Mouse (Mus musculus) CH12.LX (cell line): Measurements from ENCODE around the gene Zfpm1. TPM values are rescaled to one million over a fixed set of nuclear protein-coding genes. Genes with fewer than 3 reads are reported as not detected.

Source experiments
- DNase-seq: peaks from one replicate; pipeline ENCODE4 v3.0.0-alpha.2; 2013; ENCODE audit errors: extremely low read depth
- H3K27ac ChIP-seq: 2 replicates; pipeline ENCODE4 v1.5.1; 2012; ENCODE audit warnings: low read depth, mild to moderate bottlenecking, control low read depth, moderate library complexity; ENCODE audit not compliant: insufficient read depth
- H3K27me3 ChIP-seq: replicated peaks from 2 replicates; pipeline ENCODE3; 2012; ENCODE audit warnings: inconsistent platforms
- H3K36me3 ChIP-seq, 2 experiments: replicated peaks in 1 of 2; 2 replicates each; pipeline versions ENCODE3 to v1.6.1; 2012; ENCODE audit warnings: inconsistent platforms in 1 of 2, low read length in 1 of 2, mild to moderate bottlenecking in 1 of 2, mixed read lengths in 1 of 2, moderate library complexity in 1 of 2; ENCODE audit not compliant: control insufficient read depth in 1 of 2, insufficient read depth in 1 of 2
- H3K4me1 ChIP-seq, 2 experiments: 2 replicates each; pipeline ENCODE4 v1.6.1; 2012; ENCODE audit warnings: inconsistent platforms in 1 of 2, moderate library complexity in 1 of 2; ENCODE audit not compliant: insufficient read depth in 2 of 2, control insufficient read depth in 1 of 2
- H3K4me2 ChIP-seq: 2 replicates; pipeline ENCODE4 v1.6.1; 2012; ENCODE audit warnings: low read depth, mild to moderate bottlenecking, control low read depth; ENCODE audit not compliant: poor library complexity, insufficient read depth, severe bottlenecking
- H3K4me3 ChIP-seq, 3 experiments: fragments of 150-350 bp in 1 of 3; sonication (generic) in 1 of 3; replicated peaks in 1 of 3; 2 replicates each; pipeline versions ENCODE3 to v1.5.1; 2011 to 2012; ENCODE audit warnings: low read depth in 2 of 3, low read length in 2 of 3, mild to moderate bottlenecking in 2 of 3, moderate library complexity in 2 of 3, control low read depth in 1 of 3, improper control_type of control experiment in 1 of 3, inconsistent platforms in 1 of 3, mixed read lengths in 1 of 3; ENCODE audit not compliant: poor library complexity in 1 of 3
- H3K79me2 ChIP-seq: replicated peaks from 2 replicates; pipeline ENCODE4 v1.6.1; 2012; ENCODE audit warnings: mild to moderate bottlenecking, moderate library complexity; ENCODE audit not compliant: control insufficient read depth, poor library complexity, insufficient read depth, severe bottlenecking; ENCODE audit errors: extremely low read depth
- H3K9ac ChIP-seq: 2 replicates; pipeline ENCODE4 v1.6.1; 2012; ENCODE audit warnings: low read depth, mild to moderate bottlenecking, control low read depth, moderate library complexity; ENCODE audit not compliant: insufficient read depth
- H3K9me3 ChIP-seq: replicated peaks from 2 replicates; pipeline ENCODE3; 2012; ENCODE audit warnings: low read length, inconsistent platforms, mixed read lengths
- CHD1 ChIP-seq: IDR thresholded peaks from 2 replicates; pipeline ENCODE4 v1.6.1; 2012; ENCODE audit warnings: low read depth, low read length, improper control_type of control experiment, inconsistent platforms
- CHD2 ChIP-seq: IDR thresholded peaks from 2 replicates; pipeline ENCODE4 v1.6.1; 2011; ENCODE audit warnings: low read length, improper control_type of control experiment
- ETS1 ChIP-seq: conservative IDR thresholded peaks from 2 replicates; pipeline ENCODE4 v1.6.1; 2012; ENCODE audit warnings: low read depth, mild to moderate bottlenecking, inconsistent platforms, low read length, improper control_type of control experiment, moderate library complexity
- IRF4 ChIP-seq: IDR thresholded peaks from 2 replicates; pipeline ENCODE4 v1.6.1; 2014; ENCODE audit warnings: low read depth, mild to moderate bottlenecking, inconsistent platforms, low read length, improper control_type of control experiment
- JUND ChIP-seq: conservative IDR thresholded peaks from 2 replicates; pipeline ENCODE4 v1.6.1; 2011; ENCODE audit warnings: low read depth, low read length, improper control_type of control experiment
- KAT2A ChIP-seq: IDR thresholded peaks from 2 replicates; pipeline ENCODE4 v1.6.1; 2012; ENCODE audit warnings: low read length, improper control_type of control experiment, inconsistent platforms; ENCODE audit not compliant: insufficient replicate concordance
- MAFK ChIP-seq: IDR thresholded peaks from 2 replicates; pipeline ENCODE4 v1.6.1; 2011; ENCODE audit warnings: low read length, improper control_type of control experiment; ENCODE audit not compliant: insufficient replicate concordance
- MAX ChIP-seq: IDR thresholded peaks from 2 replicates; pipeline ENCODE4 v1.6.1; 2011; ENCODE audit warnings: low read length, improper control_type of control experiment
- MEF2A ChIP-seq: IDR thresholded peaks from 2 replicates; pipeline ENCODE4 v1.6.1; 2014; ENCODE audit warnings: low read depth, mild to moderate bottlenecking, inconsistent platforms, low read length, improper control_type of control experiment, borderline replicate concordance
- MXI1 ChIP-seq: IDR thresholded peaks from 2 replicates; pipeline ENCODE4 v1.6.1; 2011; ENCODE audit warnings: mild to moderate bottlenecking, low read depth, low read length, improper control_type of control experiment
- NELFE ChIP-seq: IDR thresholded peaks from 2 replicates; pipeline ENCODE4 v1.6.1; 2011; ENCODE audit warnings: low read depth, low read length, improper control_type of control experiment
- NRF1 ChIP-seq: IDR thresholded peaks from 2 replicates; pipeline ENCODE4 v1.6.1; 2014; ENCODE audit warnings: low read depth, mild to moderate bottlenecking, inconsistent platforms, low read length, improper control_type of control experiment, moderate library complexity
- POLR2A ChIP-seq: IDR thresholded peaks from 2 replicates; pipeline ENCODE4 v1.6.1; 2011; ENCODE audit warnings: low read depth, mild to moderate bottlenecking, improper control_type of control experiment, low read length
- RCOR1 ChIP-seq: conservative IDR thresholded peaks from 2 replicates; pipeline ENCODE4 v1.6.1; 2012; ENCODE audit warnings: low read depth, mild to moderate bottlenecking, inconsistent platforms, low read length, improper control_type of control experiment
- TCF12 ChIP-seq: IDR thresholded peaks from 2 replicates; pipeline ENCODE4 v1.6.1; 2014; ENCODE audit warnings: low read depth, mild to moderate bottlenecking, inconsistent platforms, low read length, improper control_type of control experiment
- UBTF ChIP-seq: IDR thresholded peaks from 2 replicates; pipeline ENCODE4 v1.6.1; 2012; ENCODE audit warnings: low read depth, mild to moderate bottlenecking, inconsistent platforms, low read length, improper control_type of control experiment, moderate library complexity
- USF2 ChIP-seq: conservative IDR thresholded peaks from 2 replicates; pipeline ENCODE4 v1.6.1; 2011; ENCODE audit warnings: low read depth, low read length, improper control_type of control experiment
- ZC3H11A ChIP-seq: IDR thresholded peaks from 2 replicates; pipeline ENCODE4 v1.6.1; 2012; ENCODE audit warnings: low read depth, mild to moderate bottlenecking, inconsistent platforms, low read length, improper control_type of control experiment
- ZKSCAN1 ChIP-seq: IDR thresholded peaks from 2 replicates; pipeline ENCODE4 v1.6.1; 2012; ENCODE audit warnings: low read depth, inconsistent platforms, low read length, improper control_type of control experiment, borderline replicate concordance
- ZMIZ1 ChIP-seq: IDR thresholded peaks from 2 replicates; pipeline ENCODE4 v1.6.1; 2012; ENCODE audit warnings: low read depth, mild to moderate bottlenecking, inconsistent platforms, low read length, improper control_type of control experiment
- dilution Hi-C: fragments of 300-500 bp; cut with MboI; formaldehyde crosslinking; loops from 2 replicates; pipeline ENCODE4 v1.14.3; 2020; ENCODE audit warnings: low sequenced_read_pairs; ENCODE audit not compliant: extremely low pct_unique_long_range_greater_than_20kb, extremely low pct_ligation_motif_present
- in situ Hi-C: fragments of 300-500 bp; cut with MboI; formaldehyde crosslinking; loops from 3 replicates; pipeline ENCODE4 v1.14.3; 2019; ENCODE audit warnings: low sequenced_read_pairs, low pct_ligation_motif_present, low pct_unique_long_range_greater_than_20kb, mixed read lengths
- polyA plus RNA-seq: library from polyadenylated mRNA; unstranded; fragments of >175 nt; gene quantifications from 2 replicates; pipeline ENCODE4 v1.2.1, GENCODE M21; 2012; ENCODE audit warnings: low read depth; ENCODE audit not compliant: insufficient read length
- total RNA-seq, 2 experiments: library from RNA; depleted of rRNA; stranded (reverse); fragments of 300-350 nt in 1 of 2; fragments of >200 nt in 1 of 2; gene quantifications; 2 replicates each; pipeline ENCODE4 v1.2.3; 2012 to 2014

The Zfpm1 gene
- total and polyA plus RNA-seq, 3 experiments, result 11.0 to 63.5 (median 30.1) TPM

GRCm38 (mm10) chr8:122291075-122291474 is 9.1 kb downstream of the Zfpm1 start:
- Histone ChIP-seq H3K27ac (no peak overlapping the region), H3K9me3 (no peaks in the 10 kb centered on the region), H3K4me3 (no peak overlapping the region), H3K27me3 (no peaks in the 10 kb centered on the region), H3K4me1 (peaks cover 48 to 100% of the 10 kb centered on the region in 2 experiments), H3K4me2 (no peak overlapping the region), H3K9ac (no peak overlapping the region), H3K36me3 (peaks cover 5 to 93% of the 10 kb centered on the region in 2 experiments), H3K79me2 (peaks cover 27% of the 10 kb centered on the region)
- dilution Hi-C loops, result no loop called here
- TF ChIP-seq ZC3H11A (no peak), ZMIZ1 (no peak), MEF2A (no peak), UBTF (no peak), RCOR1 (no peak), MAX (no peak), CHD1 (no peak), MAFK (no peak), CHD2 (no peak), TCF12 (no peak), MXI1 (no peak), NRF1 (no peak), JUND (no peak), USF2 (no peak), NELFE (no peak), KAT2A (no peak), POLR2A (no peak), IRF4 (no peak), ZKSCAN1 (no peak)
- in situ Hi-C loops, result no loop called here
- no peak for DNase-seq

DNA sequence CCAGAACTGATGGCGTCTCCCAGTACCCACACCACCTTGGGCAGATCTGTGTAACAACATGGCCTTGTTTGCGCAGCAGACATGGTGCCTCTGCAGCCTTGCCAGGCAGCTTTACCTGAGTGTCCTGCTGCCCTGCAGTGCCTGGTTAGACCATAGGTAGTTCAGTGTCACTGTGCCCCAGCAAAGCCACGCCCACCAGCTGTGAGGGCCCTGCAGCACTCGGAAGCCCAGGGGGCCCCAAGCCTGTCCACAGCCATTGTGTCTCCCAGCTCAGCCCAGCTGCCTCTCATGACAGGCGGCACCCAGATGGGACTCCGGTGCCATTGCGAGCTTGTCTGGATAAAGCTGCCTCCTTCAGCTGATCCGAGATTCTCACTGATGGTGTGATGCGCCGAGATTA is 9.6 kb downstream of the Zfpm1 start:
- Histone ChIP-seq H3K79me2 (peaks cover 31% of the 10 kb centered on the region), H3K4me2 (no peak overlapping the region), H3K27me3 (no peaks in the 10 kb centered on the region), H3K4me1 (peaks cover 48 to 100% of the 10 kb centered on the region in 2 experiments), H3K9ac (no peak overlapping the region), H3K4me3 (no peak overlapping the region), H3K36me3 (peaks cover 5 to 96% of the 10 kb centered on the region in 2 experiments), H3K27ac (no peak overlapping the region), H3K9me3 (no peaks in the 10 kb centered on the region)
- in situ Hi-C loops, result no loop called here
- dilution Hi-C loops, result no loop called here
- no peak for DNase-seq
- TF ChIP-seq TCF12, result no peak
- TF ChIP-seq ETS1, result no peak
